Mouse (Mus musculus) frontal cortex, adult (tissue): ENCODE results near the gene Haghl.

ENCODE experiments used
- ATAC-seq: cut with Nextera tagmentation; 2 replicates; pipeline ENCODE4 v1.9.2; 2017; ENCODE audit warnings: mild to moderate bottlenecking, moderate library complexity, mixed read lengths; ENCODE audit not compliant: low TSS enrichment

The Haghl gene

DNA sequence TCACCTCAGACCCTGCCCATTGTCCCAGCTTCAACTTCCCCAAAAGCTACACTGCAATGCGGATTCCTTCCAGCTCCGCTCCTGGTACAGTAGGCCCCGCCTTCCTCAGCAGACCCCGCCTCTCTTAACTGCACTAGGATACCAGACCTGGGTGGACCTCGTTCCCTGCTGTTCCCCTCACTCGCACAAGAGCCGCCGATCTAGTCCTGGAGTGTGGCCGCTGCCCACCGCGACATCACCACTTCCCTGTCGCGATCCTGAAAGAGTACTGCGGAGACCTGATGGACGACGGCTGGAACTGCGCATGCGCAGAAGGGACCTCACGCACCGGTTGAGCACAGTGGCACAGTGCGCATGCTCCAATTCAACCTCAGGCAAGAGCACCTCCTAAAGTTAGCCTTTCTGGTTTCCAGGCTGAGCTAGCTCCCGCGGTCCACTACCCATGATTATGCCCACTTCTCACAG is at the start of gene Haghl:
Gene Haghl (minus strand): TSS at position 393 of the 465 bp plus-strand sequence.
- peak; percentile 80 for ATAC-seq

DNA sequence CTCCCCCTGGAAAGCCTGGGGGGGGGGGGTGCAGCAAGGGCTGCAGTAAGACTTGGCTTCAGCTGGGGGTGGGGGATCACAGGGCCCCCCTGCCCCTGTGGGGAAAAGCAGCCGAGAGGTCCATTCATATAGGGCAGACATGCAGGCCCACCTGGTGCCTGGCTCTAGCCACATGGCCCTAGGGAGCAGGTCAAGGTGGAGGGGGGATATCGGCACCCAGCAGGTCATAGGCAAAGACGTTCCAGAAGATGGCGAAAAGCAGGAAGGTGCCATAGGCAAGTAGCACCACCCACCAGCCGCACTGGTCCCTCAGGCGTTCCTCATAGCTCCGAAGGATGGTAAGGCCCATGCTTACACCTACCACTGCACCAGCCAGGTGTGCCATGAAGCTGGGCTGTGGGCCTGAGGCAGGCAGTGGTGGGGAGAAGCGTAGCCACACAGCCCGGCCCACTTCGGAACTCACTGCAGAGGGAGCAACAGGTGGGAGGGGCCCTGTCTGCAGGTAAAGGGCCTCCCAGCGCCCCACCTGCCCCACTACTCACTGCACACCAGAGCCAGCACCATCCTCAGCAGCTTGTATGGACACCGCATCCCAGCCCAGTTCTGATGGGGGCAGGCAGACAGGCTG is 49.2 kb upstream of the Haghl start:
- no peak for ATAC-seq

DNA sequence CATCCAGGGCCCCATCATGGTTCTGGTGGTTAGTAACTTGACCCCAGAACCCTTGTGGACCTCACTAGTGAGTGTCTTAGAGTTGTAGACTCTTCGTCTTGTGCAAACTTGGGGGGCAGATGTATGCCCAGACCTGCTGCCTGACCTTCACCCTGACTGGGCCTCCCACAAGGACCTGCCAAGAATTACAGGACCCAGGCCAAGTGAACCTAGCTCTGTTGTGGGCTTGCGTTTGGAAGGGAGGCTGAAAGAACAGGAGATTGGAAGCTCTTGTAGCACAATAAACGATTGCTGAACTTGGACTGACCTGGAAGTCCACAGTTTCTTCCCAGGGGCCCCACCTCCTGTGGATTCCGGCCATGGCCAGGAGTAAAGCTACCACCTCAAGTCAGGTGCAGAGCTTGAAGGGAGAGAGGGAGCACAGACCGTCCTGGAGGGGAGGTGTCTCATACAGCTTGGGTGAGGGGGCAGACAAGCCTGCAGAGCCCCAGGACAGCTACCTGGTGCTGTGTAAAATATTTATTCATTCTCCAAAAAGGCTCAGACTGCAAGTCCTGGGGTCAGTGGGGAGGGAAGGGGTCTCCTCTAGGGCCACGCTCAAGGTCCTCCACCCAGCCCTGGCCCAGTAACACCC is 48.6 kb upstream of the Haghl start:
- no peak for ATAC-seq

DNA sequence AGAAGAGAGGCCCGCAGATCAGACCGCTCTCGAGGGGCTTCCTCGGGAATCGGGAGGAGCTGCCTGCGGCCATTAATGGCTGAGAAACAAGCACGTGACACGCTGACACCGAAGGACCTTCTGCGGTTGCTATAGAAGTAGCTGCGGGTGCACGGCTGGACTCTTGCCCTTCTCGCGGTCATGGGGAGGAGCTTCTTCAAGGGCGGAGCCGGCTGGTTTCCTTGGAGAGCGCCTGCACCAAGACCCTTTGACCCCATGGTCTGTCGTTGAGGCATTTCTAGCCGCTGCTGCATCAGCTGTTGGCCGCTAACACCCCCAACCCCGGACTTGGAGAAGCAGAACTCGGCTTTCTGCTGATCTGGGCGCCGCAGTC is 47.8 kb upstream of the Haghl start, which contains the start of gene Stub1:
Gene Stub1 (minus strand): TSS at position 114 of the 373 bp plus-strand sequence.
- ATAC-seq: peak; percentile 9; the same call in 1 of the 2 replicates

DNA sequence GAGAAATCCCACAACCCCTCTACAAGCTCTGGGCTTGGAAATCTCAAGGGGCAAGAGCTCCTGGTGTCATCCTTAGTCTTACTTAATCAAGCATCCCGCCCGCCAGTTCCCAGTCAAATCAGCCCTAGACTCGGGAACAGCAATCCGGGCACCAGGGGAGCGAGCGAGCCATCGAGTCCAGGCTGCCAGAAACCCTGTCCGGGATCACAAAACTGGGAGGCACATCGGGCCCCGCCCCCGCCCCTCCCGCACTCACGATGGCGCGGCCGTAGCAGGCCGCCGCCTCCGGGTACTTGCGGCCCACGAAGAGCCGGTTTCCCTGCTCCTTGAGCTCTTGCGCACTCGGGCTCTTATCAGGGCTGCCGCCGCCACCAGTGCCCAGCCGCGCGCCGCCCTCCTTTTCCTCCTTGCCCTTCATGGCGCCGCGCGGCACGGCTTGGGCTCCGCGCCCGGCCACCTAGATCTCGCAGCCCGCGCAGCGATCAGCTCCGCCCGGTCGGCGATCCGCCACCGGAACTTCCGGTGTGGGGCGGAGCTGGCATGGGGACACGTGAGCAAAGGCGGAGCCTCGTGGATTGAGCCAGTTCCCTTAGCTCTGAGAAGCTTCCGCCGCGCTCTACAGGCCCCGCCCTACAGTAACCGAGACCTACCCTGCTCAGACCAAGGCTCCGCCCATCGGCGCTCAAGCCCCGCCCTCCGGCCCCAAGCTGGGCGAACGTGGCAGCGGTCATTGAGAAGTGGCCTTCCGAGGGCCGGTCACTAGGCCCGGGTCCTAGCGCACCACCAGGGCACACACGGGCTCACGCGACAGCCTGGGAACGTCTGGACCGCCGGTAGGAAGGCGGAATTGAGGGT is 47.2 kb upstream of the Haghl start:
- ATAC-seq: peak; percentile 62

DNA sequence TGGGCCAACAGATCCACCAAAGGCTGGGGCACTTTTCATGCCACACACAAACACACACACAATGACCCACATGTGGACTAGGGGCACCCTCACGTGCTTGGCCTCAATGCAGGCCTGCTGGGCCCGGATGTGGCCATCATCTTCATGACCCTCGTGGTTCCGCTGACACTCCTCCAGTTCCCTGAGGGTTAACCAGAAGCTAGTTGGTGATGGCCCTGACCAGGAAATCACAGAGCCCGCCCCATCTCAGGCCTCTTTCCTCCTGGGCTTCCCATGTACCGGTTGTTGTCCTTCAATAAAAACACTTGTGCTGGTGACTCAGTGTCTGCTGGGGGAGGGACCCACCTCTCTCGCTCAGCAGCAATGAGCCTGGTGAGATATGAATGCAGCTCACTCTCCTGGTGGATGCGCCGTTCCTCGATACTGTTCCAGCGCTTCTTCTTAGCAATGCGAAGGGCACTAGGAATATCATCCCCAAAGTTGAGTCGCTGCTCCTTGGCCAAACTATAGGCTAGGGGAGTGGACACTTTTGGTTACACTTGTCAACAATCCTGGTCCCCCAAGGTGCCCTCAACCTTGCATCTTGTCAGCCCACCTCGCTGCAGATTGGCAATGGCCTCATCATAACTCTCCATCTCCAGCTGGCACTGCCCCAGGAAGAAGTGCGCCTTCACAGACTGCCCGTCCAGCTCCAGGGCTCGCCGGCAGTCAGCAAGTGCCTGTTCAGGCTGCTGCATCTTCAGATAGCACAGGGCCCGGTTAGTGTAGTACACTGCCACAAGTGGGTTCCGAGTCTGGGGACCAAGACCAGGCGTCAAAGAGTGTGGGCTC is 46.2 kb upstream of the Haghl start:
- ATAC-seq: no peak

DNA sequence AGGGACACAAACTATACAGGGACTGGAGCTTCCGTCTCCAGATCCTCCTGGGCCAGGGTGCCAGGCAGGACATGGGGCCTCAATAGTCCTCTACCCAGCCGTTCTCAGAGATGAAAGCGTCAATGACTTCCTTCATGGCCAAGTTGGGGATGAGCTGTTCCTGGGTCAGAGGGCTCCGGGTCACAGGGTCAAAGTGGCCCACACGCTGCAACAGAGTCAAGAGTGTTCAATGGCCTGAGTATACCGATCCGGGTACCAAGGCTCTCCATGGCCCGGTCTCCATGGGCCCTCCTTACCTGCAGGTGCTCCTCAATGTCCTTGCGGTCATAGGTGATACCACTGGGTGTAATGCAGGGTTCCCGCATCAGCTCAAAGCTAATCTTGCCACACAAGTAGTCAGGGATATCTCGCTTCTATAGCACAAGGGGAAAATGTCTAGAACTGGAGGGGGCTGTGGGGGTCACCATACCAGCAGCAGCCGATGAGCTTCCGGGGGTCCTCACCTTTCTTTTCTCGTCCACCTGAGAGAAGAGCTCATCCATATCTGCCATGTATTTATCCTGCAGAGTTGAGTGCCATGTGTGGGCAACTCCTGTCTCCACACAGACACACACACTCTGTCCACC is 45.4 kb upstream of the Haghl start:
- ATAC-seq: no peak

DNA sequence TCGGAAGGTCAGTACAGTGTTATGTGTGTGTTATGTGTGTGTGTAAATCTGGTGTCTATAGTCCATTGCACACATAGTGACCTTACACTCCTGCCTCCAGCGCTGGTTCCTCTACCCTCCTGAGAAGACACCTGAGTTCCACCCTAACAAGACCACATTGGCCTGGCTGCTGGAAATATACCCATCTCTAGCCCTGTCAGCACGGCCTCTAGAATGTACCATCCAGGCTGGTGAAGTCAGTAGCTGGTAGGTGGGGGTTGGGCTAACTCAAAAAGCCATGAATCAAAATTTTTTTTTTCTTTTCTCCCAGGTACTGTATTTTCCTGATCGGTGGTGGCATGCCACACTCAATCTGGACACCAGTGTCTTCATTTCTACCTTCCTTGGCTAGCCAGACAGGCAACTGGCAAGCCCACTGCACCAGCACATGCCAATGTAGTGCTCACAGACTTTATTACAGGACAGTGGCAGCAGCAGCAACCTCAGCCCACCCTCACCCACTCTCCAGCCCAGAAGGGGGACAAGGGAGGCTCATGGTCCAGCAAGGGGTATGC is 44.8 kb upstream of the Haghl start:
- ATAC-seq: no peak

DNA sequence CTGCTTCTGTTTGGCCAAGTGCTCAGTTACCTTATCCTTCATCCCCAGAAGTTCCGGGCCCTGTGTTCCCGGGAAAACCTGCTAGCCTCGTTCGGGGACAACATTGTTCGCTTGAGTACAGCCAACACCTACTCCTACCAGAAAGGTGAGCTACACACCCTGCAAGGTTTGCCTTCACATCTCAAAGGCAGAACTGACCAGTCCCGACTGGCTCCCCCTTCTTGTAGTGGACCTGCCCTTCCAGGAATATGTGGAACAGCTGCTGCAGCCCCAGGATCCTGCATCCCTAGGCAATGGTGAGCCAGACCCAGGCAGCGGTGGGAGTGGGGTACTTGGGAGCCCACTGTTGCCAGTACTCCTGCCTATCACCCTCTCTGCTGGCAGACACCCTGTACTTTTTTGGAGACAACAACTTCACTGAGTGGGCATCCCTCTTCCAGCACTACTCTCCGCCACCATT is 44.1 kb upstream of the Haghl start:
- ATAC-seq: no peak

DNA sequence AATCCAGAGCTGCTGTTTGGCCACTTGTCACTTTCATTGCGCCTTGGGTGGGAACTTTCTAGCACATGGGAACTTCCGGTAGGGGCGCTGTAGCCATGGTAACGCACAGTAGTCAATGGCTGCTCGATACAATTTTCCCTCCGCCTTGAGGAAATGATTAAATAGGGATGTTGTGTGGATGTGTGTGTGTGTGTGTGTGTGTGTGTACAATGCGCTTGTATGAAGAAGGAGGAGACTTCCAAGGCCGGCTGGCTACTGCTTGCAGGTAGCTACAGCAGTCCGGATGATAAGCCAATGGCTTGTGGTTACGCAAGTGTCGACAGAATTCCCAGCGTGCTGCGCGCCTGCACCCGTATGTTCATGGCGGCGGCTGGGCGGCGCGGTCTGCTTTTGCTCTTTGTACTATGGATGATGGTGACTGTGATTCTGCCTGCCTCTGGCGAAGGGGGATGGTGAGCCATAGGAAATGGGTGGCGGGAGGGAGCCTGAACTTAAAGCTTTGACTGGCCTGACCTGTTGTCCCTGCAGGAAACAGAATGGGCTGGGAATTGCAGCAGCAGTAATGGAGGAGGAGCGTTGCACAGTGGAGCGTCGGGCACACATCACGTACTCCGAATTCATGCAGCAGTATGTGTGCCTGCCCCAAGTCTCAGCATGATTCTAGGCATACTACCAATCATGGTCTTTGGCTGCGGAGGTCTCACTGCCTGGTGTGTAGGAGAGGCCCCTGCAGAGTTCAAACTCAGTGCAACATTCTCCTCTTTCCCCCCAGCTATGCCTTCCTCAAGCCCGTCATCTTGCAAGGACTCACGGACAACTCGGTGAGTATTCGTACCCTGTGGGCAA is 43.5 kb upstream of the Haghl start, which contains the start of gene Jmjd8:
Gene Jmjd8 (plus strand): TSS at position 156 of the 846 bp plus-strand sequence.
- peak; percentile 48 for ATAC-seq

DNA sequence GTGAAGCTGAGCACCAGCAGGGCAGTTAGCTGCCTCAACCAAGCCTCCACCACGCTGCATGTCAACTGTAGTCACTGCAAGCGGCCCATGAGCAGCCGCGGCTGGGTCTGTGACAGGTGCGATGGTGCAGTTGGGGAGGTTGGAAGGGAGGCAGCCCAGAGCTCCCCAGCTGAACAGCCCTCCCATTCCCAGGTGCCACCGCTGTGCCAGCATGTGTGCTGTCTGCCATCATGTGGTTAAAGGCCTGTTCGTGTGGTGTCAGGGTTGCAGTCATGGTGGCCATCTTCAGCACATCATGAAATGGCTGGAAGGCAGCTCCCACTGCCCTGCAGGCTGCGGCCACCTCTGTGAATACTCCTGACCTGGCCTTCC is 42.7 kb upstream of the Haghl start:
- no peak for ATAC-seq

DNA sequence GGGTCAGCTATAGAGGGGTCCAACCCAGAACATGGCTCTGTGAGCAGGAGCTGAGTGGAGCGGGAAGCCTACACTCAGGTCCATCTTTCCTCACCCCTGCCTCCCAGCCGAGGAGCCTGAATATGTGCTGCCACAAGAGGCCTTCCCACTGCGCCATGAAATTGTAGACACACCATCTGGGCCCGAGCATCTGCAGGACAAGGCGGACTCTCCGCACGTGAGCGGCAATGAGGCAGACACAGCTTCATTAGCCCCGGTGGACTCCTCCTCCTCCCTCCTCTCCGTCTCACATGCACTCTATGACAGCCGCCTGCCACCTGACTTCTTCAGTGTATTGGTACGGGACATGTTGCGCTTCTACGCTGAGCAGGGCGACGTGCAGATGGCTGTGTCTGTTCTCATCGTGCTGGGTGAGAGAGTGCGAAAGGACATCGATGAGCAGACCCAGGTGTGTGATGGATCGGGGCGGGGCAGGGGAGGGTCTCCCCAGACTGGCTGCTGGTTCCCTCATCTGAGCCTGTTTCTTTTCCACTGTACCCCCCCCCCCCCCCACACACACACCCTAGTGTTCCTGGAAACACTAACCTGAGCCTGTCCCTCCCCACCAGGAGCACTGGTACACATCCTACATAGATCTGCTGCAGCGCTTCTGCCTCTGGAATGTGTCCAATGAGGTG is 42.2 kb upstream of the Haghl start:
- ATAC-seq: no peak

DNA sequence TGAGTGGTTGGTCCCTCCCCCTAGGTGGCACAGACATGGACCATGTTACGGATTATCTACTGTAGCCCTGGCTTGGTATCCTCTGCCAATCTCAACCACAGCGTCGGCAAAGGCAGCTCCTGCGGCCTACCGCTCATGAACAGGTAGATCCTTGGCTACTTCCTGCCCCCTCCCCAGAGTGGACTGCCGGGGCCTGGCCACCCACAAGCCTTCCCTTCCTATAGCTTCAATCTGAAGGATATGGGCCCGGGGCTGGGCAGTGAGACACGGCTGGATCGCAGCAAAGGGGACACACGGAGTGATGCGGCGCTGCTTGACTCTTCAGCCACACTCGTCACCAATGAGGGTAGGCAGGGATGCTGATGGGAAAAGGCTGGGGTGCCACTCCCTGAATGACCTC is 41.5 kb upstream of the Haghl start:
- ATAC-seq: no peak

DNA sequence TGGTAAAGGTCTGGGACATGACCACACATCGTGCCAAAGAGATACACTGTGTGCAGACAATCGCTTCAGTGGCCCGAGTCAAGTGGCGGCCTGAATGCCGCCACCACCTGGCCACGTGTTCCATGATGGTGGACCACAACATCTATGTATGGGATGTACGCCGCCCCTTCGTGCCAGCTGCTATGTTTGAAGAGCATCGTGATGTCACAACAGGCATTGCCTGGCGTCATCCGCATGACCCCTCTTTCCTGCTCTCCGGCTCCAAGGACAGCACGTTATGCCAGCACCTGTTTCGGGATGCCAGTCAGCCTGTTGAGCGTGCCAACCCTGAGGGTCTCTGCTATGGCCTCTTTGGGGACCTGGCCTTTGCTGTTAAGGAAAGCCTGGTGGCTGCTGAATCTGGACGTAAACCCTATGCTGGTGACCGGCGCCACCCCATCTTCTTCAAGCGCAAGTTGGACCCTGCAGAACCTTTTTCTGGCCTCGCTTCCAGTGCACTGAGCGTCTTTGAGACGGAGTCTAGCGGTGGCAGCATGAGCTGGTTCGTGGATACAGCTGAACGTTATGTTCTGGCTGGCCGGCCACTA is 40.6 kb upstream of the Haghl start:
- no peak for ATAC-seq

DNA sequence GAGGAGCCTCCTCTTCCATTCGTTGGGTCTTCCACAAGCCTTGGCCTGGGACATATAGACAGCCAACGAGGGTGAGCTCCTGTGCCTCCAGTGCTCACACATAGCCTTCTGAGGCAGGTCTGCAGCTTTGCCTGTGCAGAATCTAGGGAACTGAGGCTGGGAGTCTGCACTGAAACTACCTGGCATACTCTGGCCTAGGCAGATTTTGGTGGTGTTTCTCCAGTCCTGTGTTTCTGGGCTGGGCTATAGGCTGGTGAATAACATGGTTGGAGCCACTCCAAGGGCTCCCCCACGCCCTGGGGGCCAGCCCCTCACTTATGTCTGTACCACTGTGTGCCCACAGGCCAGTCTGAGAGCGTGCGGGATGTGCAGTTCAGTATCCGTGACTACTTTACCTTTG is 39.8 kb upstream of the Haghl start:
- ATAC-seq: no peak

DNA sequence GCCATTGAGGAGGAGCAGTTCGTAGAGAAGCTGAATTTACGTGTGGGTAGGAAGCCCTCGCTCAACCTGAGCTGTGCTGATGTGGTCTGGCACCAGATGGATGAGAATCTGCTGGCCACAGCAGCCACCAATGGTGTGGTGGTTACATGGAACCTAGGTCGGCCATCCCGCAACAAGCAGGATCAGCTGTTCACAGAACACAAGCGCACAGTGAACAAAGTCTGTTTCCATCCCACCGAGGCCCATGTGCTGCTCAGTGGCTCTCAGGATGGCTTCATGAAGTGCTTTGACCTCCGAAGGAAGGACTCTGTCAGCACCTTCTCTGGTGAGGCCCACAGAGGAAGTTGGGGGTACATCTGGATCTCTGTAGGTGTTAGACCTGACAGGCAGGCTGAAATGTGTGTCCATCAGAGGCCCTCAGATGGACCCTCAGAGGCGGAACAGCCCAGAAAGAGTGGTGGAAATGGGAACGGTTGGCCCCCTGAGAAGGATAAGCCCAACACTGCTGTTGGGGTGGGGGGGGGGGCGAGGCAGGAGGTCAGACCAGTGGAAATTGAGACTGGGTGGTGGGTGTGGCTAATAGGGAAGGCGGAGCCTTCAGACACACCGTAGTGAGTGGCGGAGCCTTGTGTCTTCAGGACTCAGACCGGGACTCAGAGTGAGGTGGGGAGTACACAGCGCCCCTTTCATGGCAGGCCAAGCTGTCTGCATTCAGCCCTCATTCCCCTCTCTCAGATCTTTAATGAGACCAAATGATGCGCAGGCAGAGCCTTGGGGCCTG is 39.1 kb upstream of the Haghl start:
- ATAC-seq: no peak

DNA sequence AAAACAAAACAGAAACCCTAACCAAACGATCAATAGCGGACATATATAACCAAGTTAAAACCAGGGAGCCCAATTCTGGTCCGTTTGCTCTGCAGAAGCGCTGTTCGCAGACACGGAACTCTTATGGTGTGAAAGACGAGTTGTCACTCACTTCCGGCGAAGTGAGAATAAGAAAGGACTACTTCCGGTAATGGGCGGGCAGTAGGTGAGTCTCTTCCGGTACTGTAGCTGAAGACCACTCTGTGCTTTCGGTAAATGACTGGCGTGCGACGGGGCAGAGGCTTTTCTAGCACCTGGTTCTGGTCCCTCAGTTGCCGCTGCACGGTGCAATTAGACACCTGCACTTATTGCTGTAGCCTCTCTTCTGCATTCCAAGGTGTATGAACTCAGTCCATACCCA is 38.0 kb upstream of the Haghl start, which contains the start of gene Wdr24:
Gene Wdr24 (plus strand): TSS at position 176 of the 400 bp plus-strand sequence.
- peak; percentile 88 for ATAC-seq
